Mouse (Mus musculus): ENCODE results near the gene Galnt9.

DNA sequence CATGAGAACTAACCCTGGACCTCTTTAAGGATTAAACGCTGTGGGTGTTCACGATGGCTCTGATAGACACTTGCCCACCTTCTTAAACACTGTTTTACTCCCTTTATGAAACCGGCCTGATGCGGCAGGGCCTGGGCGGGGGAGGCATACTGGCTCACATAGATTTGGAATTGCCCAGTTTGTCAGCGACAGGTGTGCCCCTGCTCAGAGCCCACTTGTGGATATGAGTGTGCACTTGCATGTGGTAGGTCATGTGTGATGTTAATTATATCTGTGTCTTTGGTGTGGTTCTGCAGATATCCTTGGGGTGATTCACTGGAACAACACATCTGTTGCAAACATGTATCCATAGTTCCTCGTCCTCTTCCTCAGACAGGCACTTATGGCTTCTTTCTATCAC is 66.3 kb downstream of the Galnt9 start:
- no peak for TF ChIP-seq CTCF (IDR thresholded peaks at IDR 0.05; ENCODE audit: control insufficient read depth, insufficient read depth, insufficient read length)
- TF ChIP-seq USF1 (IDR thresholded peaks at IDR 0.05; ENCODE audit: low read depth) = no peak
- no peak for TF ChIP-seq CEBPB (IDR thresholded peaks at IDR 0.05; ENCODE audit: low read depth)
